Mouse (Mus musculus) midbrain, postnatal 0 days (tissue): Measurements from ENCODE around the gene Lsp1. TPM values are rescaled to one million over a fixed set of nuclear protein-coding genes. Genes with fewer than 3 reads are reported as not detected.

ENCODE experiments used
- ATAC-seq: fragments of 200-750 bp; cut with Nextera tagmentation; 2 replicates; pipeline ENCODE4 v1.8.0; 2017; ENCODE audit warnings: moderate number of reproducible peaks, mild to moderate bottlenecking, moderate TSS enrichment, moderate library complexity; ENCODE audit not compliant: low FRiP score
- DNase-seq: peaks from one replicate; pipeline ENCODE4 v3.0.0-alpha.2; 2015; ENCODE audit warnings: low spot score
- H3K27ac ChIP-seq: fragments of 300-500 bp; sonication (generic); 2 replicates; pipeline ENCODE4 v1.5.1; 2014; ENCODE audit warnings: low read depth, mild to moderate bottlenecking, low read length, mixed read lengths
- H3K27me3 ChIP-seq: fragments of 300-500 bp; sonication (generic); 2 replicates; pipeline ENCODE4 v1.6.1; 2014; ENCODE audit warnings: low read length, control low read depth, mixed read lengths; ENCODE audit not compliant: insufficient read depth
- H3K36me3 ChIP-seq: fragments of 300-500 bp; sonication (generic); 2 replicates; pipeline ENCODE4 v1.6.1; 2014; ENCODE audit warnings: low read length, control low read depth, mixed read lengths; ENCODE audit not compliant: insufficient read depth
- H3K4me1 ChIP-seq: fragments of 300-500 bp; sonication (generic); 2 replicates; pipeline ENCODE4 v1.6.1; 2014; ENCODE audit warnings: mild to moderate bottlenecking, control low read depth, antibody characterized with exemption, low read length, mixed read lengths; ENCODE audit not compliant: insufficient read depth
- H3K4me2 ChIP-seq: fragments of 300-500 bp; sonication (generic); 2 replicates; pipeline ENCODE4 v1.6.1; 2014; ENCODE audit warnings: low read depth, mild to moderate bottlenecking, low read length, mixed read lengths; ENCODE audit not compliant: poor library complexity, severe bottlenecking
- H3K4me3 ChIP-seq: fragments of 300-500 bp; sonication (generic); 2 replicates; pipeline ENCODE4 v1.5.1; 2014; ENCODE audit warnings: low read depth, mild to moderate bottlenecking, low read length, moderate library complexity
- H3K9ac ChIP-seq: fragments of 300-500 bp; sonication (generic); replicated peaks from 2 replicates; pipeline ENCODE4 v1.6.1; 2014; ENCODE audit warnings: mild to moderate bottlenecking, low read length, moderate library complexity, mixed read lengths; ENCODE audit not compliant: poor library complexity, severe bottlenecking
- H3K9me3 ChIP-seq: fragments of 300-500 bp; sonication (generic); 2 replicates; pipeline ENCODE4 v1.6.1; 2016; ENCODE audit warnings: low read length, control low read depth
- CTCF ChIP-seq: IDR thresholded peaks from 2 replicates; pipeline ENCODE4 v1.5.1; 2016; ENCODE audit warnings: antibody characterized with exemption, mild to moderate bottlenecking
- WGBS: fragments of 180-500 bp; shearing (Covaris S2); extraction: QIAGEN DNeasy Blood & Tissue Kit; methylation state at CpG from one replicate; pipeline ENCODE4 v1.1.7; 2014; 5-methylcytosine and 5-hydroxymethylcytosine counted together
- polyA plus RNA-seq: library from polyadenylated mRNA; unstranded; fragments of >200 nt; fragmentation: Nextera tagmentation; extraction: Ambion mirVana; gene quantifications from 2 replicates; pipeline ENCODE4 v1.2.1, GENCODE M21; 2015
- total RNA-seq: library from RNA; depleted of rRNA; stranded (reverse); fragments of >200 nt; gene quantifications from 2 replicates; pipeline ENCODE4 v1.2.3, GENCODE M21; 2014; rRNA removed

Gene Lsp1
- 5.1 and 11.0 TPM in 2 replicates for total RNA-seq
- polyA plus RNA-seq, result 5.3 and 8.7 TPM in 2 replicates

DNA sequence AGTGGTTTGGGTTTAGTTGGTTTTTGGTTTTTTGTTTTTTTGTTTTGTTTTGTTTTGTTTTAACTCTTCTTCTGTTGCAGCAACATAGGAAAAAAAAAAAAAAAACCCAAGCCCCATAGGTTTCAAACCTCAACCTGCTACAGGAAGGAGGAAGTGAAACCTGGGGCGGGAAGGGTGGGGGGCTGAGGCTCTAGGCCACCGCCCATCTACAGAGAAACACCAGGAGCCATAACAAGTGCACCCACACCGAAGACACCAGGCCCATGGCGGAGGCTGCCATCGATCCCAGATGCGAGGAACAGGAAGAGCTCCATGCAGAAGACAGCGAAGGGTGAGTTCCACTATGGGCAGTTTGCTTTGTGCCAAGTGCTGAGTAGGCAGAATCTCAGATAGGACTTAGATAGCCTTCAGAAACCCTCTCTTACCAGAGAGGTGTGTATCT is at the start of gene Lsp1:
Gene Lsp1 (plus strand): TSS at position 174 of the 442 bp plus-strand sequence.
- no peak for DNase-seq
- H3K4me1 ChIP-seq, result no peaks in the 10 kb centered on the region
- H3K4me3 ChIP-seq, result no peak within 1 kb of the TSS
- 0 out of 2 replicates have a peak, but pooled peaks cover 3% of the 10 kb centered on the region for H3K27me3 ChIP-seq
- ATAC-seq, result no peak
- H3K36me3 ChIP-seq, result no peaks in the 10 kb centered on the region
- 98% methylated on average over 7 of the region's 7 CpGs for WGBS
- H3K4me2 ChIP-seq, result no peak within 1 kb of the TSS
- H3K9me3 ChIP-seq, result no peaks in the 10 kb centered on the region
- no peak within 1 kb of the TSS for H3K9ac ChIP-seq
- H3K27ac ChIP-seq, result no peak within 1 kb of the TSS
- no peak for TF ChIP-seq CTCF

- no peak for TF ChIP-seq CTCF
- Histone ChIP-seq H3K27me3 (no peaks in the 10 kb centered on the region), H3K36me3 (no peaks in the 10 kb centered on the region), H3K4me3 (no peak overlapping the region), H3K4me2 (no peak overlapping the region), H3K4me1 (no peaks in the 10 kb centered on the region), H3K9ac (no peak overlapping the region), H3K27ac (no peak overlapping the region), H3K9me3 (no peaks in the 10 kb centered on the region)
- 91% methylated on average over 6 of the region's 6 CpGs for WGBS
- DNase-seq (no peak), ATAC-seq (no peak)
Measured at GRCm38 (mm10) chr7:142413285-142413684, 47.3 kb upstream of the Lsp1 start.

- no peak for ATAC-seq
- Histone ChIP-seq H3K4me3 (no peak overlapping the region), H3K27me3 (no peaks in the 10 kb centered on the region), H3K4me1 (no peaks in the 10 kb centered on the region), H3K9ac (no peak overlapping the region), H3K36me3 (no peaks in the 10 kb centered on the region), H3K9me3 (no peaks in the 10 kb centered on the region), H3K4me2 (no peak overlapping the region), H3K27ac (no peak overlapping the region)
- WGBS, result 62% methylated on average over 4 of the region's 4 CpGs
- no peak for TF ChIP-seq CTCF
- DNase-seq, result no peak
Measured at GRCm38 (mm10) chr7:142415314-142415713, 45.3 kb upstream of the Lsp1 start.

DNA sequence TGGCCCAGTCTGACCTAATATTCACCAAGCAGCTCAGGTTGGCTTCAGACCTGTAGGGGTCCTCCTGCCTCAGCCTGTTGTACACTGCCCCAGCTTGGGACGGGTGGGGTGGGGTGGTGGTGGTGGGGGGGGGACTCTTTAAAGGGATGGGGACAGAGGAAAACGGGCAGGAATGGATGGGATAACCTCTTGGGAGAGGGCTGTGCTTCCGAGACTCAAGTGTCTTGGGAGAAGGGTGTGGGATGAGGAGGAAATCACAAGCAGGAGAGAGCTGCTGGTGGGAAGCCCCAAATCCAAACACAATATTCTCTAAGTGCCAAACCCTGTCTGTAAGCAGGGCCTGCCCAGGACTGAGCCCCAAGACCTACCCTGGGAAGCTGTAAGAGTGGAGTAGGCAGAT is 44.4 kb upstream of the Lsp1 start:
- no peak for ATAC-seq
- no peak for TF ChIP-seq CTCF

GRCm38 (mm10) chr7:142418027-142418426 is 42.6 kb upstream of the Lsp1 start:
- no peak overlapping the region for H3K27ac ChIP-seq
- H3K27me3 ChIP-seq, result no peaks in the 10 kb centered on the region
- no peak for TF ChIP-seq CTCF
- H3K4me3 ChIP-seq, result no peak overlapping the region
- H3K9me3 ChIP-seq, result no peaks in the 10 kb centered on the region
- DNase-seq (no peak), ATAC-seq (no peak)
- H3K9ac ChIP-seq, result no peak overlapping the region
- H3K4me2 ChIP-seq, result no peak overlapping the region
- no peaks in the 10 kb centered on the region for H3K4me1 ChIP-seq
- 93% methylated on average over 2 of the region's 2 CpGs for WGBS
- no peaks in the 10 kb centered on the region for H3K36me3 ChIP-seq

More for the DNA sequence above, 44.4 kb upstream of the Lsp1 start:
- Histone ChIP-seq H3K4me1 (no peaks in the 10 kb centered on the region), H3K9ac (no peak overlapping the region), H3K9me3 (no peaks in the 10 kb centered on the region), H3K27ac (no peak overlapping the region), H3K4me2 (no peak overlapping the region), H3K36me3 (no peaks in the 10 kb centered on the region), H3K4me3 (no peak overlapping the region), H3K27me3 (no peaks in the 10 kb centered on the region)
- WGBS, result 84% methylated on average over 3 of the region's 3 CpGs
- DNase-seq, result no peak

DNA sequence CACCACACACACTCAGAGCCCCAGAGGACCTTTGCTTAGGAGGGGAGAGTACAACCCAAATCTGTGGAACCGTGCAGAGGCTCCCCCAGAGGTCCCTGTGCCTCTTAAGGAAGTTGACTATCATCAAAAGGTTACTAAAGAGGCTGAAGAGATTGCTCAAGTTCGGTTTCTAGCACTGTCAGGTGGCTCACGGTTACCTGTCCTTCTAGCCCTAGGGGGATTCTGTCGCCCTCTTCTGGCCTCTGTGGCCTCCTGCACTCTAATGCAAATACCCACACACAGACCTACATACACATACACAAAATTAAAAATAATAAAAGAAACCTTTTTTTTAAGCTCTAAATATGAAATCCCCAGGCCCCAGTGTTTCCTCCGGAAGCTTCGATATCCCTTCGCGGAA is 41.9 kb upstream of the Lsp1 start:
- TF ChIP-seq CTCF, result no peak
- Histone ChIP-seq H3K36me3 (no peaks in the 10 kb centered on the region), H3K27me3 (no peaks in the 10 kb centered on the region), H3K4me1 (no peaks in the 10 kb centered on the region), H3K4me3 (no peak overlapping the region), H3K27ac (no peak overlapping the region), H3K9me3 (no peaks in the 10 kb centered on the region), H3K9ac (no peak overlapping the region), H3K4me2 (no peak overlapping the region)
- WGBS, result 92% methylated on average over 8 of the region's 8 CpGs
- no peak for ATAC-seq
- DNase-seq, result no peak
